Mouse (Mus musculus) stomach, postnatal 0 days (tissue): ENCODE results near the gene Tmem109. TPM values are rescaled to one million over a fixed set of nuclear protein-coding genes. Genes with fewer than 3 reads are reported as not detected.

Experiments used
- ATAC-seq: fragments of 200-750 bp; cut with Nextera tagmentation; 2 replicates; pipeline ENCODE4 v1.8.0; 2017; ENCODE audit not compliant: low FRiP score, low TSS enrichment
- DNase-seq: peaks from one replicate; pipeline ENCODE4 v3.0.0-alpha.2; 2016; ENCODE audit warnings: low spot score
- H3K27ac ChIP-seq: fragments of 300-500 bp; sonication (generic); replicated peaks from 2 replicates; pipeline ENCODE4 v1.5.1; 2014; ENCODE audit warnings: mild to moderate bottlenecking, control low read depth
- H3K27me3 ChIP-seq: fragments of 300-500 bp; sonication (generic); 2 replicates; pipeline ENCODE4 v1.6.1; 2014; ENCODE audit warnings: low read length; ENCODE audit not compliant: control insufficient read depth, insufficient read depth
- H3K36me3 ChIP-seq: fragments of 300-500 bp; sonication (generic); 2 replicates; pipeline ENCODE4 v1.6.1; 2014; ENCODE audit warnings: low read length, mixed read lengths; ENCODE audit not compliant: control insufficient read depth, insufficient read depth
- H3K4me1 ChIP-seq: fragments of 300-500 bp; sonication (generic); replicated peaks from 2 replicates; pipeline ENCODE4 v1.6.1; 2014; ENCODE audit warnings: antibody characterized with exemption; ENCODE audit not compliant: control insufficient read depth, insufficient read depth
- H3K4me2 ChIP-seq: fragments of 300-500 bp; sonication (generic); replicated peaks from 2 replicates; pipeline ENCODE4 v1.6.1; 2014; ENCODE audit warnings: low read depth, mild to moderate bottlenecking, control low read depth, moderate library complexity
- H3K4me3 ChIP-seq: fragments of 300-500 bp; sonication (generic); 2 replicates; pipeline ENCODE4 v1.5.1; 2014; ENCODE audit warnings: low read depth, low read length, control low read depth
- H3K9ac ChIP-seq: fragments of 300-500 bp; sonication (generic); 2 replicates; pipeline ENCODE4 v1.6.1; 2014; ENCODE audit warnings: mild to moderate bottlenecking, low read length, control low read depth, mixed read lengths
- H3K9me3 ChIP-seq: fragments of 300-500 bp; sonication (generic); 2 replicates; pipeline ENCODE4 v1.6.1; 2016; ENCODE audit warnings: low read length; ENCODE audit not compliant: control insufficient read depth
- CTCF ChIP-seq: IDR thresholded peaks from 2 replicates; pipeline ENCODE4 v1.5.1; 2016; ENCODE audit warnings: antibody characterized with exemption, low read depth, mild to moderate bottlenecking, moderate library complexity
- EP300 ChIP-seq: optimal IDR thresholded peaks from 2 replicates; pipeline ENCODE3; 2016; ENCODE audit warnings: antibody characterized with exemption
- WGBS: fragments of 180-500 bp; shearing (Covaris S2); extraction: QIAGEN DNeasy Blood & Tissue Kit; methylation state at CpG from one replicate; pipeline ENCODE4 v1.1.7; 2014; 5-methylcytosine and 5-hydroxymethylcytosine counted together
- polyA plus RNA-seq: library from polyadenylated mRNA; unstranded; fragments of >200 nt; fragmentation: Nextera tagmentation; extraction: Ambion mirVana; gene quantifications from 2 replicates; pipeline ENCODE4 v1.2.1, GENCODE M21; 2015

The Tmem109 gene
- polyA plus RNA-seq, 1 experiment from 2014 or later = 176 TPM

GRCm38 (mm10) chr19:10907891-10908290, 26.1 kb upstream of the Tmem109 start:
- no peak overlapping the region for H3K9ac ChIP-seq
- TF ChIP-seq CTCF (peak; percentile 89), EP300 (no peak)
- no peak overlapping the region for H3K4me2 ChIP-seq
- H3K36me3 ChIP-seq = peaks cover 10% of the 10 kb centered on the region
- WGBS = 50% methylated on average over 3 of the region's 3 CpGs
- DNase-seq (peak; percentile 73), ATAC-seq (no peak)
- no peaks in the 10 kb centered on the region for H3K27me3 ChIP-seq
- 0 out of 2 replicates have a peak, but pooled peaks cover 2% of the 10 kb centered on the region for H3K4me1 ChIP-seq
- H3K4me3 ChIP-seq = no peak overlapping the region
- H3K27ac ChIP-seq = peak overlapping the region; percentile 77; the same call in 1 of the 2 replicates
- no peaks in the 10 kb centered on the region for H3K9me3 ChIP-seq

- Histone ChIP-seq H3K27me3 (no peaks in the 10 kb centered on the region), H3K27ac (peak overlapping the region; percentile 82), H3K4me2 (0 out of 2 replicates have a peak overlapping the region, but pooled peaks have one; percentile 11), H3K4me3 (no peak overlapping the region), H3K9me3 (no peaks in the 10 kb centered on the region), H3K4me1 (0 out of 2 replicates have a peak, but pooled peaks cover 2% of the 10 kb centered on the region), H3K9ac (peak overlapping the region; percentile 35; the same call in 1 of the 2 replicates), H3K36me3 (peaks cover 28% of the 10 kb centered on the region)
- TF ChIP-seq CTCF = no peak
- no peak for TF ChIP-seq EP300
- DNase-seq = no peak
- ATAC-seq = no peak
- whole genome bisulfite sequencing = 52% methylated on average over 5 of the region's 5 CpGs
Observed at GRCm38 (mm10) chr19:10905728-10906000, 23.9 kb upstream of the Tmem109 start.

GRCm38 (mm10) chr19:10904927-10905727, 23.3 kb upstream of the Tmem109 start:
- no peak overlapping the region for H3K4me3 ChIP-seq
- TF ChIP-seq EP300 = no peak
- TF ChIP-seq CTCF = peak; percentile 44
- DNase-seq (peak; percentile 54), ATAC-seq (peak; percentile 72; the same call in 1 of the 2 replicates)
- 0 out of 2 replicates have a peak overlapping the region, but pooled peaks have one; percentile 11 for H3K4me2 ChIP-seq
- peak overlapping the region; percentile 82 for H3K27ac ChIP-seq
- H3K36me3 ChIP-seq = peaks cover 33% of the 10 kb centered on the region
- H3K27me3 ChIP-seq = no peaks in the 10 kb centered on the region
- H3K9me3 ChIP-seq = no peaks in the 10 kb centered on the region
- H3K4me1 ChIP-seq = 0 out of 2 replicates have a peak, but pooled peaks cover 2% of the 10 kb centered on the region
- 35% methylated on average over 7 of the region's 7 CpGs for WGBS
- H3K9ac ChIP-seq = peak overlapping the region; percentile 35; the same call in 1 of the 2 replicates

GRCm38 (mm10) chr19:10904512-10904911, 22.7 kb upstream of the Tmem109 start:
- Histone ChIP-seq H3K9ac (no peak overlapping the region), H3K9me3 (no peaks in the 10 kb centered on the region), H3K27me3 (no peaks in the 10 kb centered on the region), H3K4me3 (no peak overlapping the region), H3K4me1 (0 out of 2 replicates have a peak, but pooled peaks cover under 1% of the 10 kb centered on the region), H3K36me3 (peaks cover 38% of the 10 kb centered on the region), H3K4me2 (no peak overlapping the region), H3K27ac (peak overlapping the region; percentile 30; the same call in 1 of the 2 replicates)
- DNase-seq (no peak), ATAC-seq (no peak)
- 61% methylated on average over 5 of the region's 5 CpGs for WGBS
- TF ChIP-seq EP300 = no peak
- TF ChIP-seq CTCF = no peak

- no peak overlapping the region for H3K9ac ChIP-seq
- H3K4me2 ChIP-seq = no peak overlapping the region
- TF ChIP-seq EP300 (no peak), CTCF (no peak)
- H3K9me3 ChIP-seq = no peaks in the 10 kb centered on the region
- 86% methylated on average over 5 of the region's 5 CpGs for WGBS
- DNase-seq = no peak
- no peak overlapping the region for H3K4me3 ChIP-seq
- peaks cover 51% of the 10 kb centered on the region for H3K36me3 ChIP-seq
- H3K27me3 ChIP-seq = no peaks in the 10 kb centered on the region
- no peak for ATAC-seq
- H3K4me1 ChIP-seq = 0 out of 2 replicates have a peak, but pooled peaks cover 2% of the 10 kb centered on the region
- H3K27ac ChIP-seq = no peak overlapping the region
Observed at GRCm38 (mm10) chr19:10901046-10901445, 19.2 kb upstream of the Tmem109 start.

GRCm38 (mm10) chr19:10900315-10900714, 18.5 kb upstream of the Tmem109 start:
- Histone ChIP-seq H3K36me3 (peaks cover 51% of the 10 kb centered on the region), H3K4me1 (0 out of 2 replicates have a peak, but pooled peaks cover 2% of the 10 kb centered on the region), H3K27ac (no peak overlapping the region), H3K4me3 (no peak overlapping the region), H3K9me3 (no peaks in the 10 kb centered on the region), H3K4me2 (no peak overlapping the region), H3K27me3 (no peaks in the 10 kb centered on the region), H3K9ac (no peak overlapping the region)
- 72% methylated on average over 6 of the region's 6 CpGs for WGBS
- DNase-seq (no peak), ATAC-seq (no peak)
- TF ChIP-seq EP300 (no peak), CTCF (no peak)
